Comparison of ENCODE assay signal across 9 mouse cellular contexts in the genomic region with DNA sequence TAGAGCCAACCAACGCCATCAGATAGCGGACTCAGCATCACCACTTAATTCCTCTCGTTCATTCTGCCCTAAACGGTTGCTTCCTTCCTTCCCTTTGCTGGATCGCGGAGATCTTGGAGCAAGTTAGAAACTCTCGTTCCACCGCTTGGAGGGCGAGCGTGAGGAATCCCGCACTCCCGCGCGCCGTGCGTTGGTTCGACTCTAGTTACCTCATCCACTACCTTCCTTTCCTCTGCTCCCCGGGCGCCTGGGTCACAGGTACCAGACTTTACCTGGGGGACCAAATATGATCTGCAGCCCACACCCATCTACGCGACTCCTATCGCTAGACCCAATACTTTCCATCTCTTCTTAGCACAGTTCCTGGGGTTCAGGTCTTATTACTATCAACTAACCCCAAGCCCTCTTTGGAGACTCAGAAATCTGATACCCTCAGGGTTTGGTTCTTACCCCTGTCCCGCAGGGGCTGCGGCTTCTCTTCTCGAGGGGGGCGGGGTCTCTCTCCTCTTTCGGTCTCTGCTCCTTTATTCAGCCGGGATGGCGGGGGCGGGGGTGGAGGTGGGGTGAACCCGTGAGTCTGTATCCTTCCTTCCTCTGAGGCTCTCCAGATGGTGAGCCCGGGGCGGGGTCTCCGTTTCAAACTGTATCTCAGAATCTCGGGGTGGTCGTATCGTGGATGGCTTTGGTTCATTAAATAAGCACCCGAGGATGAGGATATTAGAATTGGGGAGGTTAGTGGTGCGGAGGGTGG. TPM values are rescaled to one million over a fixed set of nuclear protein-coding genes. Genes with fewer than 3 reads are reported as not detected.
DNase-seq lines count a peak whose midpoint lies in the region; ATAC-seq and TF ChIP-seq lines count a peak whose summit lies in the region.
"Had no signal": no experiment of that assay in that cellular context is flagged by ENCODE, and none has a peak within 500 bp of the region (broad histone marks: within the 10 kb centered on the region; RNA-seq: fewer than 3 reads in every experiment).

Gene Bcl6b (minus strand): TSS at position 539 of the 751 bp plus-strand sequence.

- peak; percentile 34; the same call in 1 of the 2 replicates for ATAC-seq in heart, embryonic 12.5 days (ENCODE audit: insufficient number of reproducible peaks, low FRiP score)
- ATAC-seq in frontal cortex, adult (ENCODE audit: low TSS enrichment): no peak

- H3K27me3 ChIP-seq in heart, embryonic 12.5 days (replicated peaks): peaks cover 52% of the 10 kb centered on the region
- no peaks in the 10 kb centered on the region for H3K27me3 ChIP-seq in myocyte (ENCODE audit: control insufficient read depth, insufficient read depth, insufficient read length)

- intact Hi-C loops in left cerebral cortex, adult 2 months (cut with DNase I): loop anchor here (5.0 to 10.0 kb wide), 2 partner anchors 178 to 425 kb away; partner anchors contain the start of genes Eno3 and Pfn1
- intact Hi-C loops in left cerebral cortex, postnatal 14 days (cut with DNase I): no loop called here

- H3K4me1 ChIP-seq in bone marrow, adult 2 months (ENCODE audit: control insufficient read depth, insufficient read depth, low read length): no peaks in the 10 kb centered on the region; the same call in 1 of the 2 replicates
- H3K4me1 ChIP-seq in heart, embryonic 12.5 days (replicated peaks): peaks cover 55% of the 10 kb centered on the region

- peak within 1 kb of the TSS; percentile 28 for H3K4me3 ChIP-seq in left cerebral cortex, adult 2 months
- H3K4me3 ChIP-seq in bone marrow, adult 2 months (replicated peaks; ENCODE audit: control insufficient read depth, low read depth, low read length): peak within 1 kb of the TSS; percentile 33
- peak within 1 kb of the TSS; percentile 51 for H3K4me3 ChIP-seq in heart, embryonic 12.5 days
- H3K4me3 ChIP-seq in myocyte: peak within 1 kb of the TSS; percentile 31

- peaks cover 8% of the 10 kb centered on the region for H3K79me2 ChIP-seq in myocyte (ENCODE audit: control insufficient read depth, insufficient read depth)

- peak within 1 kb of the TSS; percentile 70 for H3K4me2 ChIP-seq in heart, embryonic 12.5 days
- peak within 1 kb of the TSS; percentile 81 for H3K4me2 ChIP-seq in myocyte (ENCODE audit: low read depth)

- WGBS in bone marrow, adult 2 months: 2% methylated on average over 39 of the region's 39 CpGs
- WGBS in heart, embryonic 12.5 days: 2% methylated on average over 39 of the region's 39 CpGs

- H3ac ChIP-seq in myocyte (ENCODE audit: control insufficient read depth, insufficient read length): no peak within 1 kb of the TSS

- DNase-seq in left cerebral cortex, adult 2 months (ENCODE audit: extremely low spot score in 1 of 2, low spot score in 2 of 2): no peak
- DNase-seq in left cerebral cortex, postnatal 14 days (ENCODE audit: low spot score in 2 of 2): no peak
- peak; percentile 70 to 77 for DNase-seq in kidney, postnatal 25 days
- DNase-seq in urinary bladder, postnatal 36 days (ENCODE audit: low spot score in 2 of 2): no peak

- H3K36me3 ChIP-seq in heart, embryonic 12.5 days: peaks cover 2% of the 10 kb centered on the region
- H3K36me3 ChIP-seq in myocyte (ENCODE audit: control insufficient read depth, insufficient read depth): no peaks in the 10 kb centered on the region

- TF ChIP-seq POLR2A in bone marrow, adult 2 months (IDR thresholded peaks at IDR 0.05; ENCODE audit: borderline replicate concordance, control insufficient read depth, low read depth, low read length): no peak
- TF ChIP-seq POLR2A in myocyte (IDR thresholded peaks at IDR 0.05; ENCODE audit: insufficient read length, low read depth): no peak

- H3K27ac ChIP-seq in left cerebral cortex, adult 2 months: peak within 1 kb of the TSS; percentile 82
- peak within 1 kb of the TSS; percentile 23; the same call in 1 of the 2 replicates for H3K27ac ChIP-seq in bone marrow, adult 2 months (ENCODE audit: control insufficient read depth, insufficient read depth, low read depth, low read length, poor library complexity)
- H3K27ac ChIP-seq in heart, embryonic 12.5 days (ENCODE audit: poor library complexity, severe bottlenecking): peak within 1 kb of the TSS; percentile 77

- H3K9ac ChIP-seq in heart, embryonic 12.5 days: peak within 1 kb of the TSS; percentile 71

- H3K9me3 ChIP-seq in heart, embryonic 12.5 days (replicated peaks): no peaks in the 10 kb centered on the region

- no peak for TF ChIP-seq CTCF in left cerebral cortex, adult 2 months (IDR thresholded peaks at IDR 0.05)
- TF ChIP-seq CTCF in bone marrow, adult 2 months (IDR thresholded peaks at IDR 0.05; ENCODE audit: control insufficient read depth, insufficient read depth, low read length): no peak

TF ChIP-seq in myocyte, 11 proteins besides CTCF, POLR2A, EP300 and RAD21:
- no peak for TF ChIP-seq SRF (IDR thresholded peaks at IDR 0.05; ENCODE audit: control insufficient read depth, insufficient read length, low read depth)
- TF ChIP-seq TCF3 (IDR thresholded peaks at IDR 0.05; ENCODE audit: insufficient read length, low read depth): no peak
- TF ChIP-seq CEBPB (IDR thresholded peaks at IDR 0.05; ENCODE audit: insufficient read depth, poor library complexity, severe bottlenecking): no peak
- TF ChIP-seq USF1 (IDR thresholded peaks at IDR 0.05; ENCODE audit: low read depth): no peak
- TF ChIP-seq MYOD1 (IDR thresholded peaks at IDR 0.05; ENCODE audit: control insufficient read depth in 1 of 3, insufficient read length in 2 of 3, low read depth in 2 of 3): no peak
- no peak for TF ChIP-seq POLR2AphosphoS2 (IDR thresholded peaks at IDR 0.05; ENCODE audit: insufficient read length, low read depth)
- TF ChIP-seq MYOG (IDR thresholded peaks at IDR 0.05; ENCODE audit: control insufficient read depth in 1 of 3, insufficient read depth in 1 of 3, insufficient read length in 2 of 3, low read depth in 2 of 3): no peak
- no peak for TF ChIP-seq MAX (IDR thresholded peaks at IDR 0.05; ENCODE audit: low read depth)
- TF ChIP-seq E2F4 (IDR thresholded peaks at IDR 0.05; ENCODE audit: insufficient read depth): no peak
- TF ChIP-seq REST (IDR thresholded peaks at IDR 0.05; ENCODE audit: insufficient read depth, insufficient read length): no peak

RNA-seq across cellular contexts. Expression of gene Bcl6b, which starts in this region (rescaled TPM):
- 1 to 10 TPM; 1.7 to 3.5 TPM for total RNA-seq in left cerebral cortex, adult 2 months (2021)
- 1 to 10 TPM; 5.1 to 5.3 TPM for total RNA-seq in left cerebral cortex, postnatal 14 days (2021)
- 1.4 and 2.2 TPM in 2 replicates for polyA plus RNA-seq in bone marrow, adult 2 months (2011; ENCODE audit: insufficient read depth, insufficient read length, low replicate concordance, missing spikeins)
- 17.6 and 19.6 TPM in 2 replicates for polyA plus RNA-seq in heart, embryonic 12.5 days (2016; fragmentation: Nextera tagmentation; extraction: Ambion mirVana)
- 2.8 TPM for polyA plus RNA-seq in myocyte (2012; fragmentation: generic; extraction: Trizol)
- total RNA-seq: neutrophil, adult 5-6 weeks had no signal

Comparison
In these comparisons a context has a peak if more than half of its experiments do, and no peak if none do; other contexts are left out.
1. DNase-seq: peak in kidney, postnatal 25 days (2 of 2); none in left cerebral cortex, adult 2 months (0 of 2), left cerebral cortex, postnatal 14 days (0 of 2) and urinary bladder, postnatal 36 days (0 of 2).
2. H3K27ac ChIP-seq: peak in every context shown above with its lines; median percentile 82 in left cerebral cortex, adult 2 months; 77 in heart, embryonic 12.5 days; 23 in bone marrow, adult 2 months.
3. Peak in every context shown above with its lines, with median percentiles within 50 percentile points of each other: H3K4me3 ChIP-seq.